Mouse (Mus musculus) thymus, adult 2 months (tissue): ENCODE data around the gene Olfr118.

ENCODE experiments used
- CTCF ChIP-seq: fragments of 200-500 bp; IDR thresholded peaks from 2 replicates; pipeline ENCODE4 v1.5.1; 2012; ENCODE audit warnings: mild to moderate bottlenecking, control low read depth, low read length, moderate library complexity, borderline replicate concordance; ENCODE audit not compliant: control insufficient read depth, poor library complexity, insufficient read depth; ENCODE audit errors: extremely low read depth
- POLR2A ChIP-seq: fragments of 200-500 bp; IDR thresholded peaks from 2 replicates; pipeline ENCODE4 v1.6.1; 2012; ENCODE audit warnings: mild to moderate bottlenecking, low read length, control low read depth, moderate library complexity; ENCODE audit not compliant: control insufficient read depth, poor library complexity, insufficient read depth; ENCODE audit errors: extremely low read depth

DNA sequence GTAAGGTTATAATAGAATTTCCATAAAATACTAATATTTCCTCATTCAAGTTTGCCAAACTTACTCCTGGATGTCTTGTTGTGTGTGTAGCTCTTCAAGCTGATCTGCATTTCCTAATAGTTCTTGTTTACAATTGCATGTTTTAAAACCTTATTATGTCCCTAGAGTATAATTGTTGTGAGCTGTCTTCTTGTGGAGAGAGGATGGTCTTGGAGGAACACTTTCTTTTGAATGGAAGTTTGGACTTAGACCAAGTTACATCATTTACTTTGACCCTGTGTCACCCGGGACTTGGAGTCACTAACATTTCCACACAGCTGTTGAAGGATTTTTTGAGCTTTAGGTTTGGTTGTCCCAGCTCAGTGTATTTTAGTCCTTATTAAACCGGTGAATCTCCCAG, 39.8 kb upstream of the Olfr118 start, which contains the start of the genes Olfr115 and Olfr116:
- TF ChIP-seq CTCF (no peak), POLR2A (no peak)
